Mouse (Mus musculus): ENCODE data around the gene Os9. TPM values are rescaled to one million over a fixed set of nuclear protein-coding genes. Genes with fewer than 3 reads are reported as not detected.

Gene Os9
- polyA plus RNA-seq, 1 experiment from 2014 or later = 80.8 TPM

- Histone ChIP-seq H3K4me3 (no peak overlapping the region), H3K27me3 (peaks cover 96% of the 10 kb centered on the region), H3K4me2 (replicated peaks) (no peak overlapping the region), H3K9ac (no peak overlapping the region), H3K4me1 (peaks cover 18% of the 10 kb centered on the region), H3K27ac (no peak overlapping the region), H3K36me3 (no peaks in the 10 kb centered on the region), H3K9me3 (no peaks in the 10 kb centered on the region)
- no peak for ATAC-seq (ENCODE audit: low FRiP score, low read depth)
- 67% methylated on average over 6 of the region's 6 CpGs for WGBS
Observed at GRCm38 (mm10) chr10:127085633-127086032, 35.3 kb downstream of the Os9 start.

GRCm38 (mm10) chr10:127085052-127085451, 35.9 kb downstream of the Os9 start:
- WGBS = 72% methylated on average over 9 of the region's 9 CpGs

GRCm38 (mm10) chr10:127083915-127084306, 37.0 kb downstream of the Os9 start:
- Histone ChIP-seq H3K4me3 (no peak overlapping the region), H3K27me3 (peaks cover 96% of the 10 kb centered on the region), H3K9ac (no peak overlapping the region), H3K27ac (no peak overlapping the region), H3K4me2 (replicated peaks) (no peak overlapping the region), H3K36me3 (no peaks in the 10 kb centered on the region), H3K9me3 (no peaks in the 10 kb centered on the region), H3K4me1 (peaks cover 32% of the 10 kb centered on the region)
- ATAC-seq (ENCODE audit: low FRiP score, low read depth) = no peak
- WGBS = 46% methylated on average over 5 of the region's 5 CpGs

More at GRCm38 (mm10) chr10:127085052-127085451, 35.9 kb downstream of the Os9 start:
- Histone ChIP-seq H3K27me3 (peaks cover 96% of the 10 kb centered on the region), H3K36me3 (no peaks in the 10 kb centered on the region), H3K27ac (no peak overlapping the region), H3K9me3 (no peaks in the 10 kb centered on the region), H3K9ac (no peak overlapping the region), H3K4me1 (peaks cover 21% of the 10 kb centered on the region), H3K4me3 (no peak overlapping the region), H3K4me2 (replicated peaks) (no peak overlapping the region)
- ATAC-seq (ENCODE audit: low FRiP score, low read depth) = no peak

GRCm38 (mm10) chr10:127083292-127083914, 37.5 kb downstream of the Os9 start:
- no peak for ATAC-seq (ENCODE audit: low FRiP score, low read depth)
- WGBS = 27% methylated on average over 8 of the region's 8 CpGs
- Histone ChIP-seq H3K4me3 (no peak overlapping the region), H3K4me1 (peaks cover 34% of the 10 kb centered on the region), H3K9me3 (no peaks in the 10 kb centered on the region), H3K4me2 (replicated peaks) (no peak overlapping the region), H3K9ac (no peak overlapping the region), H3K27ac (no peak overlapping the region), H3K36me3 (no peaks in the 10 kb centered on the region), H3K27me3 (peaks cover 96% of the 10 kb centered on the region)

GRCm38 (mm10) chr10:127081996-127082620, 38.8 kb downstream of the Os9 start:
- H3K27me3 ChIP-seq = peaks cover 96% of the 10 kb centered on the region
- no peaks in the 10 kb centered on the region for H3K9me3 ChIP-seq
- H3K27ac ChIP-seq = no peak overlapping the region
- H3K9ac ChIP-seq = no peak overlapping the region; the same call in 1 of the 2 replicates
- 32% methylated on average over 8 of the region's 8 CpGs for WGBS
- no peaks in the 10 kb centered on the region for H3K36me3 ChIP-seq
- ATAC-seq (ENCODE audit: low FRiP score, low read depth) = peak; percentile 46
- peak overlapping the region; percentile 33; the same call in 1 of the 2 replicates for H3K4me3 ChIP-seq
- H3K4me1 ChIP-seq = peaks cover 41% of the 10 kb centered on the region
- H3K4me2 ChIP-seq (replicated peaks) = peak overlapping the region; percentile 98

GRCm38 (mm10) chr10:127080901-127081780, 39.8 kb downstream of the Os9 start:
- Histone ChIP-seq H3K4me2 (replicated peaks) (peak overlapping the region; percentile 98), H3K9ac (peak overlapping the region; percentile 54), H3K4me3 (peak overlapping the region; percentile 56), H3K9me3 (no peaks in the 10 kb centered on the region), H3K36me3 (no peaks in the 10 kb centered on the region), H3K4me1 (peaks cover 41% of the 10 kb centered on the region), H3K27ac (no peak overlapping the region), H3K27me3 (peaks cover 97% of the 10 kb centered on the region)
- 1% methylated on average over 48 of the region's 48 CpGs for WGBS
- no peak for ATAC-seq (ENCODE audit: low FRiP score, low read depth)

GRCm38 (mm10) chr10:127079665-127080391, 41.1 kb downstream of the Os9 start:
- H3K36me3 ChIP-seq = no peaks in the 10 kb centered on the region
- 1% methylated on average over 67 of the region's 70 CpGs for WGBS
- H3K9ac ChIP-seq = peak overlapping the region; percentile 70
- ATAC-seq (ENCODE audit: low FRiP score, low read depth) = peak; percentile 7; the same call in 1 of the 2 replicates
- H3K4me1 ChIP-seq = peaks cover 41% of the 10 kb centered on the region
- peak overlapping the region; percentile 56 for H3K4me3 ChIP-seq
- peaks cover 100% of the 10 kb centered on the region for H3K27me3 ChIP-seq
- H3K27ac ChIP-seq = no peak overlapping the region
- H3K4me2 ChIP-seq (replicated peaks) = peak overlapping the region; percentile 98
- no peaks in the 10 kb centered on the region for H3K9me3 ChIP-seq

- H3K9ac ChIP-seq = peak overlapping the region; percentile 70
- peak overlapping the region; percentile 98 for H3K4me2 ChIP-seq (replicated peaks)
- peak; percentile 20; the same call in 1 of the 2 replicates for ATAC-seq (ENCODE audit: low FRiP score, low read depth)
- peak overlapping the region; percentile 56 for H3K4me3 ChIP-seq
- H3K4me1 ChIP-seq = peaks cover 41% of the 10 kb centered on the region
- 2% methylated on average over 29 of the region's 49 CpGs for WGBS
- H3K27me3 ChIP-seq = peaks cover 93% of the 10 kb centered on the region
- no peaks in the 10 kb centered on the region for H3K36me3 ChIP-seq
- H3K27ac ChIP-seq = no peak overlapping the region
- H3K9me3 ChIP-seq = no peaks in the 10 kb centered on the region
Observed at GRCm38 (mm10) chr10:127078677-127079575, 42.0 kb downstream of the Os9 start.

- 2% methylated on average over 12 of the region's 12 CpGs for WGBS
- no peaks in the 10 kb centered on the region for H3K9me3 ChIP-seq
- H3K4me2 ChIP-seq (replicated peaks) = peak overlapping the region; percentile 98
- no peak for ATAC-seq (ENCODE audit: low FRiP score, low read depth)
- peaks cover 85% of the 10 kb centered on the region for H3K27me3 ChIP-seq
- H3K36me3 ChIP-seq = no peaks in the 10 kb centered on the region
- peaks cover 41% of the 10 kb centered on the region for H3K4me1 ChIP-seq
- no peak overlapping the region; the same call in 1 of the 2 replicates for H3K9ac ChIP-seq
- H3K27ac ChIP-seq = no peak overlapping the region
- H3K4me3 ChIP-seq = peak overlapping the region; percentile 56
Observed at GRCm38 (mm10) chr10:127078001-127078676, 42.8 kb downstream of the Os9 start.

GRCm38 (mm10) chr10:127077515-127077914, 43.4 kb downstream of the Os9 start:
- WGBS = 1% methylated on average over 10 of the region's 10 CpGs
- Histone ChIP-seq H3K4me2 (replicated peaks) (no peak overlapping the region), H3K9ac (no peak overlapping the region), H3K27me3 (peaks cover 79% of the 10 kb centered on the region), H3K9me3 (no peaks in the 10 kb centered on the region), H3K27ac (no peak overlapping the region), H3K4me1 (peaks cover 41% of the 10 kb centered on the region), H3K4me3 (no peak overlapping the region), H3K36me3 (no peaks in the 10 kb centered on the region)
- ATAC-seq (ENCODE audit: low FRiP score, low read depth) = no peak

All from limb, embryonic 13.5 days (tissue).